Mouse (Mus musculus) midbrain, embryonic 14.5 days (tissue): ENCODE measurements around the gene Nmur2. TPM values are rescaled to one million over a fixed set of nuclear protein-coding genes. Genes with fewer than 3 reads are reported as not detected.

ENCODE experiments used
- ATAC-seq: fragments of 200-750 bp; cut with Nextera tagmentation; 2 replicates; pipeline ENCODE4 v1.8.0; 2017; ENCODE audit warnings: moderate number of reproducible peaks, moderate library complexity; ENCODE audit not compliant: low FRiP score, low TSS enrichment
- DNase-seq: peaks from one replicate; pipeline ENCODE4 v3.0.0-alpha.2; 2015
- H3K27ac ChIP-seq: fragments of 300-500 bp; sonication (generic); replicated peaks from 2 replicates; pipeline ENCODE4 v1.5.1; 2014; ENCODE audit warnings: mild to moderate bottlenecking, low read depth, low read length, moderate library complexity
- H3K27me3 ChIP-seq: fragments of 300-500 bp; sonication (generic); 2 replicates; pipeline ENCODE4 v1.6.1; 2014; ENCODE audit warnings: low read length, control low read depth, mixed read lengths; ENCODE audit not compliant: control insufficient read depth, insufficient read depth
- H3K36me3 ChIP-seq: fragments of 300-500 bp; sonication (generic); 2 replicates; pipeline ENCODE4 v1.6.1; 2014; ENCODE audit warnings: low read length, control low read depth; ENCODE audit not compliant: control insufficient read depth, insufficient read depth
- H3K4me1 ChIP-seq: fragments of 300-500 bp; sonication (generic); 2 replicates; pipeline ENCODE4 v1.6.1; 2014; ENCODE audit warnings: mild to moderate bottlenecking, antibody characterized with exemption, low read length, control low read depth; ENCODE audit not compliant: control insufficient read depth, insufficient read depth
- H3K4me2 ChIP-seq: fragments of 300-500 bp; sonication (generic); 2 replicates; pipeline ENCODE4 v1.6.1; 2014; ENCODE audit warnings: mild to moderate bottlenecking, low read length, moderate library complexity
- H3K4me3 ChIP-seq: fragments of 300-500 bp; sonication (generic); replicated peaks from 2 replicates; pipeline ENCODE4 v1.5.1; 2014; ENCODE audit warnings: low read depth, low read length
- H3K9ac ChIP-seq: fragments of 300-500 bp; sonication (generic); replicated peaks from 2 replicates; pipeline ENCODE4 v1.6.1; 2014; ENCODE audit warnings: mild to moderate bottlenecking, low read length, moderate library complexity
- H3K9me3 ChIP-seq: fragments of 300-500 bp; sonication (generic); 2 replicates; pipeline ENCODE4 v1.6.1; 2016; ENCODE audit warnings: low read length, control low read depth, mixed read lengths; ENCODE audit not compliant: control insufficient read depth
- WGBS: fragments of 180-500 bp; shearing (Covaris S2); extraction: QIAGEN DNeasy Blood & Tissue Kit; methylation state at CpG from one replicate; pipeline ENCODE4 v1.1.7; 2014; 5-methylcytosine and 5-hydroxymethylcytosine counted together
- polyA plus RNA-seq: library from polyadenylated mRNA; unstranded; fragments of >200 nt; fragmentation: Nextera tagmentation; extraction: Ambion mirVana; gene quantifications from 2 replicates; pipeline ENCODE4 v1.2.1, GENCODE M21; 2014

The Nmur2 gene
- polyA plus RNA-seq, 1 experiment from 2014 or later, result 0.26 TPM

DNA sequence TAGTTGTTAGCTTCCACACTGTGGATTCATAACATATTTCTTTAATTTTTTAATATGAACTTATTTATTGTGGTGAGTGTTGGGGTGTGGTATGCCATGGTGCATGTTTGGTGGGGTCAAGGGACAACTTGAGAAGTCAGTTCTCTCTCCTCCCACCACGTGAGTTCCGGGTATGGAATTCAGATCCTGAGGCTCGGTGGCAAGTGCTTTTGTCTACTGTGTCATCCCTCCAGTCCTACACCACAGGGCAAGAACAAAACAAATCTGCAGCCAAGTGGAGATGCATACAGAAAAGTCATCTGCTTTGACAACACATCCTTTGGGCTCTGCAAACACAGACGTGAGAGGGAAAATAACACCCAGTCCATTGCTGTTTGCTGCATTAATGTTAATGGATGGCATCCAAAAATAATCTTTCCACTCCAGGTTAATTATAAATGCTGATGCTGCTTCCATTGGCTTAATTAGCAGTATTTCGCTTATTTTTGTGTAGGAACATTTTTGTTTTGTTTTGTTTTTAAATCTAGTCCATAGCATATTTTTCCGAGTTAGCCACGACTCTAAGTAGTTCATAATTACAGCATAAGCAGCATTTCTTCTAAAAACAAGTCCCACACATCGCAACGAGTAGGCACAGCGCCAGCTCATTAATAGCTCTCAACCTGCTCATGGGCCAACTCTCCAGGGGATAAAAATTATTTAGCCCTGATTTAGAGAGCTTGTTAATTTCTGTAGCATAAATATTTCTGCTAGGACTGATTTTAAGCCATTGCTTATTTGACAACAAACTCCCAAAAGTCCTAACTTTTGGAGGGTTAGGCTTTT lies 14.9 kb downstream of the Nmur2 start:
- DNase-seq, result peak; percentile 65
- Histone ChIP-seq H3K9ac (no peak overlapping the region), H3K36me3 (no peaks in the 10 kb centered on the region), H3K4me1 (no peaks in the 10 kb centered on the region), H3K9me3 (no peaks in the 10 kb centered on the region), H3K4me3 (no peak overlapping the region), H3K27me3 (no peaks in the 10 kb centered on the region), H3K4me2 (no peak overlapping the region), H3K27ac (no peak overlapping the region)
- 67% methylated on average over 10 of the region's 10 CpGs for WGBS
- ATAC-seq, result no peak

DNA sequence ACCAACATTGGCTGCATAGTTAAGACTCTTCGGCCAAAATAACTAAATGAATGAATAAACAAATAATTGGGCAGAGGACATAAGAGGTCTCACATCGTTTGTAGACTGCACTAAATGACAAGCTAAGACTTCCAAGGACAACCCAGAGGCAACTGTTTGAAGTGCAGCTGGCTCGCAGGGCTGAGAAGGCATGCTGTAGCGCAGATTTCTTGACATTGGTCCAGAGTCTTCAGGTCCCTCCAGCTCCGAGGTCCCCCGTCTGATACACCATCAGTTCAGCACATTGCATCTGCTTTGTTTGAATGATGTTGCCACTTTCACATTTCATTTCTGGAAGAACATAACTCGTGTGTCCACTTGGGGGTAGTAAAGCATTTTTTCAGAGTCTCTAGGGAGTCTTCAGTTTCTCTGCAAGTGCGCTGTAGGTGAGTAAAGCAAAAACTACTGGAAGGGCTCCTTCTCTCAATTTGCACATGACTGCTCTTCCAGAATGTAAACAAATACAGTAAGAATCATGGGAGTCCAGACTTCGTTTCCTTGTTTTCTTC lies 27.2 kb downstream of the Nmur2 start:
- H3K4me2 ChIP-seq, result no peak overlapping the region
- H3K27me3 ChIP-seq, result no peaks in the 10 kb centered on the region
- no peaks in the 10 kb centered on the region for H3K4me1 ChIP-seq
- 62% methylated on average over 9 of the region's 9 CpGs for WGBS
- no peak overlapping the region for H3K9ac ChIP-seq
- ATAC-seq (no peak), DNase-seq (peak; percentile 56)
- H3K27ac ChIP-seq, result no peak overlapping the region
- no peaks in the 10 kb centered on the region for H3K36me3 ChIP-seq
- H3K4me3 ChIP-seq, result no peak overlapping the region
- no peaks in the 10 kb centered on the region for H3K9me3 ChIP-seq

DNA sequence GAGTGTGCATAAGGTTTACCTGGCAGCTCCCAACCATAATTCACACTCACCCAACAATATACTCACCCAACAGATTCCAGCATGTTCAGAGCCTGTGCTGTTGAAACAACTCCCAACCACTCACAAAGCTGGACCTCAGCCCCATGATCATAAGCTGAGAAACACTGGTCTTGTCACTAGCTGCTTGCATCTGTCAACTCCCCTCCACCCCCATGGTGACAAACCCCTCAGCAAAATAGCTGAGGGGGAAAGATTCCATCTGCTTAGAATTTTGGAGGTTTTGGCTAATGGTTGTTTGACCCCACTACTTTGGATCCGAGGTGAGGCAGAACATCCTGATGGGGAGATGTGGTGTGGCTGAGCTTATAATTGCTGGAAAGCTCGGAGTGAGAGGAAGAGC lies 28.4 kb downstream of the Nmur2 start:
- H3K27me3 ChIP-seq, result no peaks in the 10 kb centered on the region
- H3K4me2 ChIP-seq, result no peak overlapping the region
- H3K9me3 ChIP-seq, result no peaks in the 10 kb centered on the region
- no peaks in the 10 kb centered on the region for H3K36me3 ChIP-seq
- no peak for DNase-seq
- no peak for ATAC-seq
- H3K4me3 ChIP-seq, result no peak overlapping the region
- no peak overlapping the region for H3K27ac ChIP-seq
- no peak overlapping the region for H3K9ac ChIP-seq
- 86% methylated on average over 2 of the region's 2 CpGs for WGBS
- no peaks in the 10 kb centered on the region for H3K4me1 ChIP-seq

DNA sequence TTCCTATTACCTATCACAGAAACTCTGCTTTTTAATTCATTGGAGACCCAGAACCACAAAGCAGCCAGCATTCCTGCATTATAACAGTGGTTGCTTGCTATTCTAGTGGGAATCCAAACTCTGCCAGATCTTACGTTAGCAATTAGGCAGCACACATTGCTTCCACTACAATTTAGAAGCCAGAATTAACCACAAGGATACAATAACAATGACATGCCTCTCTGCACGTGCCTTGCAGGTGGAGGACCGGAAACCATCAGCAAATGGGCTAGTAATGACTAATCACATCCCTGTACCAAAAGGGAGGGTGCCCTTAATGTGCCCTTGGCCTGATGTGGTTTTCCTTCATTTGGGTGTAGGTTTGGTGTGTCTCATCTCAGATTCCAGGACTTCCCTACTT lies 32.5 kb downstream of the Nmur2 start:
- 78% methylated on average over 3 of the region's 3 CpGs for WGBS
- Histone ChIP-seq H3K4me3 (no peak overlapping the region), H3K27me3 (no peaks in the 10 kb centered on the region), H3K27ac (no peak overlapping the region), H3K4me1 (no peaks in the 10 kb centered on the region), H3K9me3 (no peaks in the 10 kb centered on the region), H3K9ac (no peak overlapping the region), H3K36me3 (no peaks in the 10 kb centered on the region), H3K4me2 (no peak overlapping the region)
- DNase-seq (no peak), ATAC-seq (no peak)

DNA sequence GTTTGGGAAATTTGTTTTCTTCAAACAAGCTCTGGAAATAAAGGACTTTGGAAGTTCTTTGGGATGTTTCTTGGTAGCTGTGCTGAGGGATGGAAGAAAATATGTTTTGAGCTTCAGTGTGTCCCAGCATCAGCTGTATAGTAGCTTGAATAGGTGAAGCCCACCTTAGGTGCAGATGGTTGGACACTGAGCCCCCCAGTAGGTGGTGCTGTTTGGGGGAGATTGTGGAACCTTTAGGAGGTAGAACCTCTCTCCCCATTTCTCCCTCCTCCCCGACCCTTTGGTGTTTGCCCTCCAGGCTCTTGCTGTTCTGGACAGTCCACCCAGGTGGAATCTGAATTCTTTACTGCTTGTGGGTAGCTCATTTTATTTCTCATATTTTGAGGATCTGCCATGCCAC lies 48.0 kb downstream of the Nmur2 start:
- Histone ChIP-seq H3K9ac (no peak overlapping the region), H3K36me3 (no peaks in the 10 kb centered on the region), H3K9me3 (no peaks in the 10 kb centered on the region), H3K4me1 (no peaks in the 10 kb centered on the region), H3K27ac (no peak overlapping the region), H3K4me3 (no peak overlapping the region), H3K27me3 (no peaks in the 10 kb centered on the region), H3K4me2 (no peak overlapping the region)
- 43% methylated on average over 1 of the region's 1 CpGs for WGBS
- peak; percentile 17 for DNase-seq
- no peak for ATAC-seq

DNA sequence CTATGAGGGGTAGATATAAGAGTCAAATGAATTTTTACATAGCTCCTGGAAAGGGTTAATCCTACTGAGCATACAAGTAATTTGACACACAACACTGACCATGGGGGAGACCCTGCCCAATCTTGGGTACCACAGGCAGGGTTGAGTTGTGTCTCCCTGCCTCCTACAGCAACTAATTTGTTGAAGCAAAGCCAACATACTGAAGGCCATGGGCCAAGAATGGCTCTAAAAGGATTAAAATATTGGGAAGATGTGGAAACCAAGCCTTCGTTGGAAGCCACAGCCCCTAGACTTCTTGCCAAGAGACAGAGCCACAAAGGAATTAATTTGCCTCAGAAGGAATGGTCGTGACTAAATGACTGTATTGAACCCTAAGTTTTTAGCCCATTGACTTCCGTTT lies 48.7 kb downstream of the Nmur2 start:
- Histone ChIP-seq H3K27ac (no peak overlapping the region), H3K4me3 (no peak overlapping the region), H3K9ac (no peak overlapping the region), H3K4me1 (no peaks in the 10 kb centered on the region), H3K36me3 (no peaks in the 10 kb centered on the region), H3K27me3 (no peaks in the 10 kb centered on the region), H3K4me2 (no peak overlapping the region), H3K9me3 (no peaks in the 10 kb centered on the region)
- no peak for ATAC-seq
- WGBS, result 63% methylated on average over 3 of the region's 3 CpGs
- peak; percentile 14 for DNase-seq

DNA sequence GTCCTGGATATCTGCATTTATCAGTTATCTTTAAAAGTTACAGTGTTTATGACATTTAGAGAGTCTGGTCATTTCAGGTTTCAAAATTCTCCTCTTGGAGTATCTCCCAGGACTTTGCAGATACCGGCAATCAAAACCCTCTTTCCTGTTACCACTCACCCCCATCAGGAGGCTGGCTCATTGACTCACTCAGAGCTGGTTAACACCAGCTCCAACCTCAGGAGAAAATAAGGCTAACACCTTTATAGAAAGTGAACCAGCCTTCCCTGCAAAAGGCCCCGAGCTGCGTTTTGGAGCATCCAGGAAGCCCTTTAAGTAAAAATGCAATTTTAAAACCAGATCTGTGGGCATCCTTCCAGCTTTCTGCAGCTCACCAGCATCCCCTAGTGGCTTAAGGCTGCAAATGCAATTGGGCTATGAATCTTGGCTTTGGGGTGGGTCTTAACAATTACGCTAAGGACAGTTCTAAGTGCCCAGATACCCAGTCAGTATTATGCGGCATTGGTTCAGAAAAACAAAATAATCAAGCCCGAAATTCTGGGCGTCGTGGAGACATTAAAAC lies 49.2 kb downstream of the Nmur2 start:
- Histone ChIP-seq H3K27me3 (no peaks in the 10 kb centered on the region), H3K27ac (no peak overlapping the region), H3K36me3 (no peaks in the 10 kb centered on the region), H3K4me3 (no peak overlapping the region), H3K4me2 (no peak overlapping the region), H3K4me1 (no peaks in the 10 kb centered on the region), H3K9ac (no peak overlapping the region), H3K9me3 (no peaks in the 10 kb centered on the region)
- 12% methylated on average over 8 of the region's 8 CpGs for WGBS
- peak; percentile 87 for DNase-seq
- ATAC-seq, result no peak

DNA sequence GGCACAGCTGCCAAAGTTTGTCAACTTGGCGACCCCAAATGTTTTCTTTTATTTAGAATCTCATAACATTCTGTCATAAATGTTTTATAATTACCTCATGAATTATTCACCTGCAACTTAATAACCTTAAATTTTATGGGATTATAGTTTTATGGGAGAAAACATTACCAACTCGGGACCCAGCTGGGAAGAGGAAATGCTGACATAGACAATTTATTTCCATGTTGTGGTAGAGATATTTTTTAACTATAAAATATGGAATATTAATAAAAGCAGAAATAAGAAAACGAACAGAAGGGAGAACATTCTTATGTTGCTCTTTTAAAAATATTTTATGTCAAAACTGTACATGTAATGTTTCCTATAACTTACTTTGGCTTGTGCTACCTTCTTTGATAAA lies 56.2 kb downstream of the Nmur2 start:
- no peak for DNase-seq
- no peaks in the 10 kb centered on the region for H3K9me3 ChIP-seq
- no peak overlapping the region for H3K4me3 ChIP-seq
- no peak for ATAC-seq
- no peak overlapping the region for H3K9ac ChIP-seq
- no peak overlapping the region for H3K4me2 ChIP-seq
- no peaks in the 10 kb centered on the region for H3K36me3 ChIP-seq
- H3K4me1 ChIP-seq, result no peaks in the 10 kb centered on the region
- H3K27ac ChIP-seq, result no peak overlapping the region
- 74% methylated on average over 3 of the region's 3 CpGs for WGBS
- no peaks in the 10 kb centered on the region for H3K27me3 ChIP-seq

DNA sequence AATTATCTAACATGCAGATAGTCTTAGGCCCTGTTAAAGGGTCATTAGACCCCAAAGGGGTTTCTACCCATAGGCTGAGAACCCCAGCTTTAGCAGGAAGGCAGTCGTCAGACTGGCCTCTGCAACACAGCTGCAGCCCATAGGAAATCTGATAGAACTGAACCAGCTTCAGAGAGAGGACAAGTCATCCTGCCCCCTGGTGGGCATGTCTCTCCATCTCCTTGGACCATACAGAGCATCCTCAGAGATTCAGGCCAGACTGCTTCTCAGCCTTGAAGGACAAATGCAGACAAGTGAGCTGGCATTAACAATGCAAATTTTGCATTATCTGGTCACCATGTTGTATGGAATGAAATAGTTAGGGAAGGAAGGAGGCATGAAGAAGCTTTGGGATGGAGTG lies 59.2 kb downstream of the Nmur2 start:
- Histone ChIP-seq H3K9me3 (no peaks in the 10 kb centered on the region), H3K4me3 (no peak overlapping the region), H3K27me3 (no peaks in the 10 kb centered on the region), H3K9ac (no peak overlapping the region), H3K27ac (no peak overlapping the region), H3K36me3 (no peaks in the 10 kb centered on the region), H3K4me1 (no peaks in the 10 kb centered on the region), H3K4me2 (no peak overlapping the region)
- ATAC-seq (no peak), DNase-seq (peak; percentile 40)
- WGBS, result 40% methylated on average over 1 of the region's 1 CpGs
